11 mouse cellular contexts compared by ENCODE assay signal in genomic region chr16:8862336-8862987, GRCm38 (mm10). TPM values are rescaled to one million over a fixed set of nuclear protein-coding genes. Genes with fewer than 3 reads are reported as not detected.
DNase-seq lines count a peak whose midpoint lies in the region; ATAC-seq and TF ChIP-seq lines count a peak whose summit lies in the region.
"Had no signal": no experiment of that assay in that cellular context is flagged by ENCODE, and none has a peak within 500 bp of the region (broad histone marks: within the 10 kb centered on the region; RNA-seq: fewer than 3 reads in every experiment).

No protein-coding gene starts in this region.

- peak; percentile 83 for ATAC-seq in cerebellum, adult (ENCODE audit: insufficient number of reproducible peaks, low FRiP score, low TSS enrichment)

- H3K36me3 ChIP-seq in CH12.LX (replicated peaks in 1 of 2; ENCODE audit: control insufficient read depth in 1 of 2, insufficient read depth in 1 of 2, low read length in 1 of 2) = peaks cover 24 to 68% of the 10 kb centered on the region in 2 experiments

- H3K9ac ChIP-seq in CH12.LX (ENCODE audit: insufficient read depth, low read depth) = no peak overlapping the region
- H3K9ac ChIP-seq: hindbrain, embryonic 15.5 days had no signal

- TF ChIP-seq RAD21 in CH12.LX (IDR thresholded peaks at IDR 0.05; ENCODE audit: low read depth, low read length) = no peak

- H3K27ac ChIP-seq in CH12.LX (ENCODE audit: insufficient read depth, low read depth) = no peak overlapping the region
- H3K27ac ChIP-seq: hindbrain, embryonic 15.5 days had no signal

- H3K9me3 ChIP-seq in CH12.LX (replicated peaks; ENCODE audit: low read length) = peaks cover 8% of the 10 kb centered on the region
- H3K9me3 ChIP-seq: hindbrain, embryonic 15.5 days had no signal

- no peak for DNase-seq in cerebellum, postnatal 4 days (ENCODE audit: low spot score in 2 of 2)
- DNase-seq in CH12.LX (ENCODE audit: extremely low read depth) = no peak
- DNase-seq in cerebellum, adult 11 months = peak; percentile 56
- peak; percentile 13 for DNase-seq in lung, postnatal 10 days
- DNase-seq in thymus, postnatal 4 days = no peak
- DNase-seq in right cerebral cortex, postnatal 36 days (ENCODE audit: low spot score in 2 of 2) = no peak
- no peak for DNase-seq in layer of hippocampus, postnatal 14 days (ENCODE audit: low spot score in 2 of 2)
- DNase-seq: B cell, adult 2 months; thymus, postnatal 36 days had no signal

- dilution Hi-C loops in CH12.LX (cut with MboI; ENCODE audit: extremely low pct_ligation_motif_present, extremely low pct_unique_long_range_greater_than_20kb, low sequenced_read_pairs) = no loop called here

- TF ChIP-seq EP300 in CH12.LX (IDR thresholded peaks at IDR 0.05; ENCODE audit: low read length) = no peak

- no peak for TF ChIP-seq POLR2A in CH12.LX (IDR thresholded peaks at IDR 0.05; ENCODE audit: low read depth, low read length)

- H3K4me2 ChIP-seq in CH12.LX (ENCODE audit: insufficient read depth, low read depth, poor library complexity, severe bottlenecking) = no peak overlapping the region
- H3K4me2 ChIP-seq: hindbrain, embryonic 15.5 days had no signal

- H3K4me1 ChIP-seq in CH12.LX (ENCODE audit: control insufficient read depth in 1 of 2, insufficient read depth in 2 of 2) = peaks cover 0 to 7% of the 10 kb centered on the region in 2 experiments; a peak in 2 of 4 replicates
- H3K4me1 ChIP-seq: hindbrain, embryonic 15.5 days had no signal

- no peaks in the 10 kb centered on the region for H3K27me3 ChIP-seq in CH12.LX (replicated peaks)
- H3K27me3 ChIP-seq: hindbrain, embryonic 15.5 days had no signal

- no peak for TF ChIP-seq CTCF in CH12.LX (conservative IDR thresholded peaks at IDR 0.05 in 1 of 2, IDR thresholded peaks at IDR 0.05 in 1 of 2; ENCODE audit: low read depth in 2 of 2, low read length in 2 of 2)

- H3K79me2 ChIP-seq in CH12.LX (replicated peaks; ENCODE audit: control insufficient read depth, extremely low read depth, insufficient read depth, poor library complexity, severe bottlenecking) = no peaks in the 10 kb centered on the region

- H3K4me3 ChIP-seq in CH12.LX (replicated peaks in 1 of 3; ENCODE audit: low read depth in 2 of 3, low read length in 2 of 3, poor library complexity in 1 of 3) = no peak overlapping the region
- H3K4me3 ChIP-seq: hindbrain, embryonic 15.5 days had no signal

- in situ Hi-C loops in CH12.LX (cut with MboI; ENCODE audit: low pct_ligation_motif_present, low pct_unique_long_range_greater_than_20kb, low sequenced_read_pairs) = loop anchor here (10.0 kb wide), 1 partner anchor 98 kb away; no protein-coding TSS in a partner anchor

TF ChIP-seq in CH12.LX, 34 proteins besides CTCF, POLR2A, EP300 and RAD21:
- TF ChIP-seq CHD1 (IDR thresholded peaks at IDR 0.05; ENCODE audit: low read depth, low read length) (no peak), POLR2AphosphoS2 (IDR thresholded peaks at IDR 0.05; ENCODE audit: low read depth, low read length) (0 out of 2 replicates have a peak, but pooled peaks have one; percentile 21)

RNA-seq across cellular contexts. Expression of gene 1810013L24Rik, which starts 32.6 kb away (rescaled TPM):
- total RNA-seq in CH12.LX (2012; rRNA removed) = 27.1 and 30.7 TPM in 2 replicates
- 30.0 and 32.8 TPM in 2 replicates for total RNA-seq in CH12.LX (2014; rRNA removed)
- 44.2 and 47.7 TPM in 2 replicates for polyA plus RNA-seq in CH12.LX (2012; ENCODE audit: insufficient read length, low read depth)
- 100 to 1,000 TPM; 112 to 121 TPM for total RNA-seq in layer of hippocampus, postnatal 14 days (2021)

Comparison
In these comparisons a context has a peak if more than half of its experiments do, and no peak if none do; other contexts are left out.
1. DNase-seq: peak in cerebellum, adult 11 months (single experiment) and lung, postnatal 10 days (single experiment); none in cerebellum, postnatal 4 days (0 of 2), CH12.LX (single experiment), thymus, postnatal 4 days (single experiment), right cerebral cortex, postnatal 36 days (0 of 2) and layer of hippocampus, postnatal 14 days (0 of 2).